ENCODE assay signal across 19 mouse cellular contexts in the genomic region with DNA sequence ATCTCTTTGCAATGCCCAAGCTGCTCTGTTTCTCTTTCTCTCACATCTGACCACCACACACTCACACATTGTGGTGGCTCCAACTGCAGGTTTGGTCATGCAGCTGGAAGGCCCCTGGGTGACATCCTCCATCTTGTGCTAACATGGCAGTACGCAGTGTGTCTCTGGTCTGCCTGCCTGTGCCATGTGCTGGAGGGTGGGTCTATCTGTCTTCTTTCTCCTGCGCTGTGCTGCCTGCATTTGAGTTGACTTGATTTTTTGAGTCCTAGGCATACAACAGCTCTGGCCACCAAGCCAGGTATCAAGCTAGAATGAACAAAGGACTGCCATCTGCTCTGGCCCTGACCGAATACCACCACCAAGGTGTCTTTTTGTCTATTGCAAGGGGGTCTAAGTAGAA. TPM values are rescaled to one million over a fixed set of nuclear protein-coding genes. Genes with fewer than 3 reads are reported as not detected.
A peak's percentile ranks its signal among the peaks of the same experiment; 100 is the strongest.
DNase-seq lines count a peak whose midpoint lies in the region; ATAC-seq lines count a peak whose summit lies in the region.
"Had no signal": no experiment of that assay in that cellular context is flagged by ENCODE, and none has a peak within 500 bp of the region (broad histone marks: within the 10 kb centered on the region; RNA-seq: fewer than 3 reads in every experiment).

No protein-coding gene starts in this region.

- no peak for DNase-seq in heart, postnatal 10 days
- DNase-seq in heart, postnatal 36 days: no peak
- DNase-seq in limb, embryonic 10.5 days (ENCODE audit: low spot score): no peak
- DNase-seq: adrenal gland, adult 2 months; adrenal gland, postnatal 25 days; cerebellum, adult 18-20 months; cerebellum, adult 9-11 months; cerebellum, postnatal 36 days; forebrain, postnatal 0 days; gastrocnemius, postnatal 36 days; kidney, adult 2 months had no signal

- no peaks in the 10 kb centered on the region for H3K9me3 ChIP-seq in heart, embryonic 11.5 days (replicated peaks; ENCODE audit: control insufficient read depth, low read length)
- H3K9me3 ChIP-seq in heart, embryonic 16.5 days (replicated peaks; ENCODE audit: control insufficient read depth, low read length): no peaks in the 10 kb centered on the region
- H3K9me3 ChIP-seq in limb, embryonic 10.5 days (replicated peaks): no peaks in the 10 kb centered on the region
- H3K9me3 ChIP-seq: embryonic facial prominence, embryonic 13.5 days; forebrain, embryonic 13.5 days; heart, embryonic 15.5 days; hindbrain, embryonic 15.5 days had no signal

- no peaks in the 10 kb centered on the region for H3K36me3 ChIP-seq in heart, embryonic 11.5 days (ENCODE audit: control insufficient read depth, insufficient read depth, low read length)
- H3K36me3 ChIP-seq in heart, embryonic 16.5 days (ENCODE audit: control insufficient read depth, insufficient read depth): no peaks in the 10 kb centered on the region; the same call in 1 of the 2 replicates
- no peaks in the 10 kb centered on the region for H3K36me3 ChIP-seq in limb, embryonic 10.5 days
- H3K36me3 ChIP-seq: embryonic facial prominence, embryonic 13.5 days; heart, embryonic 15.5 days; hindbrain, embryonic 15.5 days had no signal

- 94% methylated on average over 3 of the region's 3 CpGs for WGBS in heart, embryonic 11.5 days (ENCODE audit: insufficient replicate concordance)
- 95% methylated on average over 3 of the region's 3 CpGs for WGBS in heart, embryonic 16.5 days
- 97% methylated on average over 3 of the region's 3 CpGs for WGBS in limb, embryonic 10.5 days

- H3K4me2 ChIP-seq in heart, embryonic 11.5 days: no peak overlapping the region
- peak overlapping the region; percentile 60; the same call in 1 of the 2 replicates for H3K4me2 ChIP-seq in heart, embryonic 16.5 days (ENCODE audit: low read depth, low read length)
- H3K4me2 ChIP-seq: embryonic facial prominence, embryonic 13.5 days; forebrain, embryonic 13.5 days; hindbrain, embryonic 15.5 days had no signal

- peak overlapping the region; percentile 99; the same call in 1 of the 2 replicates for H3K27ac ChIP-seq in heart, embryonic 11.5 days (ENCODE audit: low read depth, low read length)
- H3K27ac ChIP-seq in heart, embryonic 16.5 days (ENCODE audit: low read length): no peak overlapping the region
- 0 out of 2 replicates have a peak overlapping the region, but pooled peaks have one; percentile 25 for H3K27ac ChIP-seq in limb, embryonic 10.5 days
- H3K27ac ChIP-seq: embryonic facial prominence, embryonic 13.5 days; forebrain, embryonic 13.5 days; hindbrain, embryonic 15.5 days had no signal

- H3K4me1 ChIP-seq in heart, embryonic 11.5 days (ENCODE audit: control insufficient read depth, insufficient read depth, low read length): peaks cover 18% of the 10 kb centered on the region
- H3K4me1 ChIP-seq in heart, embryonic 16.5 days (ENCODE audit: control insufficient read depth, insufficient read depth, low read length): peaks cover 28% of the 10 kb centered on the region
- H3K4me1 ChIP-seq in limb, embryonic 10.5 days: peaks cover 22% of the 10 kb centered on the region

- intact Hi-C loops in heart, postnatal 10 days (cut with DNase I): loop anchor here (2.0 kb wide), 1 partner anchor 15 kb away; a partner anchor contains a TSS
- intact Hi-C loops in heart, postnatal 36 days (cut with DNase I): loop anchor here (2.0 kb wide), 1 partner anchor 13 kb away; no protein-coding TSS in a partner anchor

- no peak for ATAC-seq in heart, embryonic 11.5 days (replicated peaks; ENCODE audit: insufficient number of reproducible peaks, low FRiP score, low TSS enrichment)
- no peak for ATAC-seq in heart, embryonic 16.5 days (replicated peaks; ENCODE audit: extremely low read depth, insufficient read depth, low FRiP score)
- ATAC-seq in erythroblast, adult 5-6 weeks (replicated peaks; ENCODE audit: low FRiP score, poor library complexity, severe bottlenecking): 0 out of 2 replicates have a peak, but pooled peaks have one; percentile 21
- ATAC-seq: forebrain, embryonic 13.5 days; forebrain, postnatal 0 days; intestine, embryonic 16.5 days had no signal

- H3K4me3 ChIP-seq in heart, embryonic 11.5 days (ENCODE audit: low read depth, low read length): no peak overlapping the region
- H3K4me3 ChIP-seq in heart, embryonic 16.5 days (ENCODE audit: low read length): no peak overlapping the region
- H3K4me3 ChIP-seq in limb, embryonic 10.5 days: no peak overlapping the region
- H3K4me3 ChIP-seq: embryonic facial prominence, embryonic 13.5 days; forebrain, embryonic 13.5 days; hindbrain, embryonic 15.5 days had no signal

- no peak overlapping the region for H3K9ac ChIP-seq in heart, embryonic 11.5 days (ENCODE audit: low read depth, low read length)
- H3K9ac ChIP-seq in heart, embryonic 16.5 days (ENCODE audit: low read length): no peak overlapping the region
- H3K9ac ChIP-seq: embryonic facial prominence, embryonic 13.5 days; forebrain, embryonic 13.5 days; forebrain, postnatal 0 days; heart, embryonic 15.5 days; hindbrain, embryonic 15.5 days had no signal

- no peaks in the 10 kb centered on the region for H3K27me3 ChIP-seq in heart, embryonic 11.5 days (ENCODE audit: control insufficient read depth, insufficient read depth, low read length)
- H3K27me3 ChIP-seq in heart, embryonic 16.5 days (ENCODE audit: control insufficient read depth, insufficient read depth, low read length): no peaks in the 10 kb centered on the region
- H3K27me3 ChIP-seq in limb, embryonic 10.5 days (ENCODE audit: low read depth, poor library complexity, severe bottlenecking): no peaks in the 10 kb centered on the region
- H3K27me3 ChIP-seq: embryonic facial prominence, embryonic 13.5 days; forebrain, embryonic 13.5 days; heart, embryonic 15.5 days; hindbrain, embryonic 15.5 days had no signal

RNA-seq across cellular contexts. Expression of a gene that starts 15.5 kb away (rescaled TPM):
- polyA plus RNA-seq in heart, embryonic 11.5 days (2014; fragmentation: Nextera tagmentation; extraction: Ambion mirVana): 878 and 906 TPM in 2 replicates
- total RNA-seq in heart, postnatal 10 days (2021): 100 to 1,000 TPM; 846 to 935 TPM
- 666 and 686 TPM in 2 replicates for polyA plus RNA-seq in heart, embryonic 16.5 days (2015; fragmentation: Nextera tagmentation; extraction: Ambion mirVana)
- 1,000 to 10,000 TPM; 1,077 to 1,160 TPM for total RNA-seq in heart, postnatal 36 days (2021)
- 113 and 151 TPM in 2 replicates for total RNA-seq in erythroblast, adult 5-6 weeks (2015; ENCODE audit: low replicate concordance)
- 44.5 and 50.0 TPM in 2 replicates for total RNA-seq in erythroblast, adult 5-6 weeks (2017; ENCODE audit: low replicate concordance)
- 478 and 483 TPM in 2 replicates for polyA plus RNA-seq in limb, embryonic 10.5 days (2016; fragmentation: Nextera tagmentation; extraction: Ambion mirVana)

RNA-seq across cellular contexts. Expression of a gene that starts 15.7 kb away (rescaled TPM):
- 208 and 237 TPM in 2 replicates for polyA plus RNA-seq in heart, embryonic 11.5 days (2014; fragmentation: Nextera tagmentation; extraction: Ambion mirVana)
- 1,000 to 10,000 TPM; 1,058 to 1,064 TPM for total RNA-seq in heart, postnatal 10 days (2021)
- 216 and 224 TPM in 2 replicates for polyA plus RNA-seq in heart, embryonic 16.5 days (2015; fragmentation: Nextera tagmentation; extraction: Ambion mirVana)
- total RNA-seq in heart, postnatal 36 days (2021): 1,000 to 10,000 TPM; 1,078 to 1,194 TPM
- not detected in 2 replicates for total RNA-seq in erythroblast, adult 5-6 weeks (2015; ENCODE audit: low replicate concordance)
- 0.34 and 1.1 TPM in 2 replicates for total RNA-seq in erythroblast, adult 5-6 weeks (2017; ENCODE audit: low replicate concordance)
- polyA plus RNA-seq in limb, embryonic 10.5 days (2016; fragmentation: Nextera tagmentation; extraction: Ambion mirVana): 2.5 and 4.2 TPM in 2 replicates

Comparison
In these comparisons a context has a peak if more than half of its experiments do, and no peak if none do; other contexts are left out.
1. RNA of a gene that starts 15.5 kb away (total RNA-seq): 1,077 to 1,160 TPM in heart, postnatal 36 days and 846 to 935 TPM in heart, postnatal 10 days; 44.5 to 151 TPM in erythroblast, adult 5-6 weeks; every median in the first group is over 4 times any median in the second.
2. RNA of a gene that starts 15.7 kb away (total RNA-seq): 1,078 to 1,194 TPM in heart, postnatal 36 days and 1,058 to 1,064 TPM in heart, postnatal 10 days; 0.34 to 1.1 TPM in erythroblast, adult 5-6 weeks; every median in the first group is over 100 times any median in the second.